Comparison of ENCODE assay signal across 14 mouse cellular contexts in the genomic region with DNA sequence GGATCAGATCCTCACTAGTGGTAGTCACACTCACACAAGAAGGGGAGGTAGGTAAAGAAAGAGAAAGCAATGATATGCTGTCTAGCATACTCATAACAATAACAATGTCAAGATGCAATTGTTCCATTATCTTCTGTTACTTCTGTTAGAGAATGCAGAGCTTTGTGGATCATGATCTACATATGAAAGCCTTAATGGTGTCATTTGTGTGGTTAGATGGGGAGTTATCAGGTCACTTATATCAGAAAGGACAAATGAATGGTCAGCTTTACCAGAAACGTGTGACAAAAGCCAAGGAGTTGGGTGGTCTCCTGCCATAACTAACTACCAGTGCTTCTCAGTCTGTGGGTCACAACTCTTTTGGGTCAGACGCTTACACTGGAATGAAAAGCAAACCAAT.
"Had no signal": no experiment of that assay in that cellular context is flagged by ENCODE, and none has a peak within 500 bp of the region (broad histone marks: within the 10 kb centered on the region; RNA-seq: fewer than 3 reads in every experiment).

No protein-coding gene starts in this region.

- H3K4me1 ChIP-seq: midbrain, embryonic 10.5 days; midbrain, embryonic 12.5 days had no signal

- H3K9ac ChIP-seq: lung, embryonic 14.5 days; midbrain, embryonic 12.5 days; neural tube, embryonic 13.5 days had no signal

- ATAC-seq: midbrain, embryonic 16.5 days had no signal

- H3K4me3 ChIP-seq: midbrain, embryonic 10.5 days; midbrain, embryonic 12.5 days; myocyte; neural tube, embryonic 13.5 days had no signal

- H3K4me2 ChIP-seq: lung, embryonic 14.5 days; midbrain, embryonic 12.5 days; neural tube, embryonic 13.5 days had no signal

- H3K27ac ChIP-seq: midbrain, embryonic 10.5 days; midbrain, embryonic 12.5 days; neural tube, embryonic 13.5 days had no signal

- DNase-seq: lung, adult 18-20 months; lung, embryonic 14.5 days; lung, postnatal 10 days; lung, postnatal 4 days; midbrain, embryonic 14.5 days; right cerebral cortex, postnatal 14 days; thymus, adult 18-20 months; thymus, postnatal 14 days; thymus, postnatal 36 days had no signal

- H3K9me3 ChIP-seq: midbrain, embryonic 10.5 days; midbrain, embryonic 12.5 days; neural tube, embryonic 13.5 days had no signal

- H3K27me3 ChIP-seq: midbrain, embryonic 12.5 days; neural tube, embryonic 13.5 days had no signal
